Mouse (Mus musculus): ENCODE measurements around the gene Gm6482.
"Not testable (repeated sequence)": the region's sequence is repeated elsewhere in the genome, so short reads cannot be mapped to it uniquely, and the experiment has no call there.

Gene Gm6482

DNA sequence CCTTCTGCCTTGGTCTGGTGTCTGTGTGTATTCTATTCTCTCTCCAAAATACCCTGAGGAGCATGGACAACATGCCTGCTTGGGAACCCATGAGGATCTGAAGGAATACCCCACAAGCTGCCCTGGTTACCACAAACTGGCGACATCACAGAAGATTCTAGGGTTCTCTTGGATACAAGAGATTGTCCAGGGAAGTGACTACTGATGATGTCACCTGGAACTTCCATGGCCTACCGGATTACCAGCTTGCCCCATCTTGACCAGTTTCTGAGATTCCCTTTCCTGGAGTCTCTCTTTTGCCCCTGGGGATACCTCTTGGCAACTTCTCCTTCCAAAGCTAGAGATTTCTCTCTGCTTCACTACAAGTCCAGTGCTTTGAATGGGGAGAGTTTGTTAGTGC lies at the start of gene Gm6482:
Gene Gm6482, minus strand, starts transcription at position 101 of the 400 bp plus-strand sequence.
- not testable (repeated sequence) for DNase-seq (ENCODE audit: low read depth)

GRCm38 (mm10) chr14:41453418-41453817 lies 45.3 kb upstream of the Gm6482 start, which contains the start of gene Gm7954:
Gene Gm7954, minus strand, starts transcription at chr14:41453518.
- DNase-seq (ENCODE audit: low read depth): not testable (repeated sequence)

DNA sequence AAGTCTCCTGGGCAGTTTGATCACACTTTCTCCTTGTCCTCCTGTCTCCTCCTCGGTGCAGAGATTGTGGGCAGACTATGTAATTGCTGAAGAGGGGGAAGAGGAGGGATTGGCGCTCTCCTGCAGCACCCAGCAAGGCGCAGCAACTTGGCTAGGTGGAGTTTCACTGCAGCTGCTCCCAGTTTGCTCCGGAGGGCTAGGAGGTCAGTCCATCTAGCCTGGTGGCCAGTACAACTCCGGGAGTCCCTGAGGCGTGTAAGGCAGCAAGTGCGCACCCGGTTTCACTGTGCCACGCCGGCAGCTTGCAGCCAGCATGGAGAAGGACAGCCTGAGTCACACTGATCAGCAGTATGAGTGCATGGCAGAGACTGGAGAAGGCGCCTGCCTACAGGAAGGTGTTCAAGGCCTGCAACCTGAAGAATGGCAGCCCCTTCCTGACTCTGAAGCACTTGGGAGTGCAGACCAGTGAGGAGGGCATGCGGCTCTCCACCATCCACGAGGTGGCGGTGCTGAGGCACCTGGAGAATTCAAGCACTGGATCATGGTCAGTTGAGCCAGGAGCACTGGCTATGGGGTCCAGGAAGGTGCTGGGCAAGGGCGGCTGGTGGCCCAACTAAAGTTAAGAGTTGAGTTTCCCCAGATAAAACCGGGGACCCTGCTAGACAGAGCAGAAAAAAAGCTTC lies 17.5 kb upstream of the Gm6482 start:
- DNase-seq (ENCODE audit: low read depth): not testable (repeated sequence)

DNA sequence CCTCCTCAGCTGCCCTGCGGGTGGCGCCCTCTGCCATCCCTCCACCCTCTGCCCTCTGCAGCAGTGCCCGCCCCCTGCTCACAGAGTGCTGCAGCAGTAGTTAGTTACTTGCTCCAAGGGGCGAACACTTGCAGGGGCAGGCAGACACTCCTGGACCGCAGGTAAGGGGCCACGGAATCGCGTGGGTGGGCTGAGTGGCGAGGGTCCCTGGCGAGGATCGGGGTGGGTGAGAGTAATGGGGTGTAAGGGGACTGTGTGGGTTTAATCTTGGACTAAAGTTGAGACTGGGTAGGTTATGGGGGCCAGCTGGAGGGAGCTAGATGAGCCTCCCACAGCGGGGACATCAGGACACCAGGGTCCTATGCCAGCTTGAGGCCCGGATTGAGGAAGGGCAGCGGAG lies 16.6 kb upstream of the Gm6482 start:
- not testable (repeated sequence) for DNase-seq (ENCODE audit: low read depth)

DNA sequence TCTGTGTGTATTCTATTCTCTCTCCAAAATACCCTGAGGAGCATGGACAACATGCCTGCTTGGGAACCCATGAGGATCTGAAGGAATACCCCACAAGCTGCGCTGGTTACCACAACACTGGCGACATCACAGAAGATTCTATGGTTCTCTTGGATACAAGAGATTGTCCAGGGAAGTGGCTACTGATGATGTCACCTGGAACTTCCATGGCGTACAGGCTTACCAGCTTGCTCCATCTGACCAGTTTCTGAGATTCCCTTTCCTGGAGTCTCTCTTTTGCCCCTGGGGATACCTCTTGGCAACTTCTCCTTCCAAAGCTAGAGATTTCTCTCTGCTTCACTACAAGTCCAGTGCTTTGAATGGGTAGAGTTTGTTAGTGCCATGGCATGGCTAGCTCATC lies 21.8 kb downstream of the Gm6482 start, which contains the start of gene Gm7945:
Gene Gm7945, minus strand, starts transcription at position 101 of the 400 bp plus-strand sequence.
- not testable (repeated sequence) for DNase-seq (ENCODE audit: low read depth)

Data from 416B (cell line).